Mouse (Mus musculus) CH12.LX (cell line): ENCODE data around the gene Hecw2. TPM values are rescaled to one million over a fixed set of nuclear protein-coding genes. Genes with fewer than 3 reads are reported as not detected.

ENCODE experiments used
- DNase-seq: peaks from one replicate; pipeline ENCODE4 v3.0.0-alpha.2; 2013; ENCODE audit errors: extremely low read depth
- H3K27ac ChIP-seq: 2 replicates; pipeline ENCODE4 v1.5.1; 2012; ENCODE audit warnings: low read depth, mild to moderate bottlenecking, control low read depth, moderate library complexity; ENCODE audit not compliant: insufficient read depth
- H3K27me3 ChIP-seq: replicated peaks from 2 replicates; pipeline ENCODE3; 2012; ENCODE audit warnings: inconsistent platforms
- H3K36me3 ChIP-seq, 2 experiments: replicated peaks in 1 of 2; 2 replicates each; pipeline versions ENCODE3 to v1.6.1; 2012; ENCODE audit warnings: inconsistent platforms in 1 of 2, low read length in 1 of 2, mild to moderate bottlenecking in 1 of 2, mixed read lengths in 1 of 2, moderate library complexity in 1 of 2; ENCODE audit not compliant: control insufficient read depth in 1 of 2, insufficient read depth in 1 of 2
- H3K4me1 ChIP-seq, 2 experiments: 2 replicates each; pipeline ENCODE4 v1.6.1; 2012; ENCODE audit warnings: inconsistent platforms in 1 of 2, moderate library complexity in 1 of 2; ENCODE audit not compliant: insufficient read depth in 2 of 2, control insufficient read depth in 1 of 2
- H3K4me2 ChIP-seq: 2 replicates; pipeline ENCODE4 v1.6.1; 2012; ENCODE audit warnings: low read depth, mild to moderate bottlenecking, control low read depth; ENCODE audit not compliant: poor library complexity, insufficient read depth, severe bottlenecking
- H3K4me3 ChIP-seq, 3 experiments: fragments of 150-350 bp in 1 of 3; sonication (generic) in 1 of 3; replicated peaks in 1 of 3; 2 replicates each; pipeline versions ENCODE3 to v1.5.1; 2011 to 2012; ENCODE audit warnings: low read depth in 2 of 3, low read length in 2 of 3, mild to moderate bottlenecking in 2 of 3, moderate library complexity in 2 of 3, control low read depth in 1 of 3, improper control_type of control experiment in 1 of 3, inconsistent platforms in 1 of 3, mixed read lengths in 1 of 3; ENCODE audit not compliant: poor library complexity in 1 of 3
- H3K79me2 ChIP-seq: replicated peaks from 2 replicates; pipeline ENCODE4 v1.6.1; 2012; ENCODE audit warnings: mild to moderate bottlenecking, moderate library complexity; ENCODE audit not compliant: control insufficient read depth, poor library complexity, insufficient read depth, severe bottlenecking; ENCODE audit errors: extremely low read depth
- H3K9ac ChIP-seq: 2 replicates; pipeline ENCODE4 v1.6.1; 2012; ENCODE audit warnings: low read depth, mild to moderate bottlenecking, control low read depth, moderate library complexity; ENCODE audit not compliant: insufficient read depth
- H3K9me3 ChIP-seq: replicated peaks from 2 replicates; pipeline ENCODE3; 2012; ENCODE audit warnings: low read length, inconsistent platforms, mixed read lengths
- CHD2 ChIP-seq: IDR thresholded peaks from 2 replicates; pipeline ENCODE4 v1.6.1; 2011; ENCODE audit warnings: low read length, improper control_type of control experiment
- E2F4 ChIP-seq: IDR thresholded peaks from 2 replicates; pipeline ENCODE4 v1.6.1; 2011; ENCODE audit warnings: low read depth, low read length, improper control_type of control experiment; ENCODE audit not compliant: insufficient replicate concordance
- ELF1 ChIP-seq: IDR thresholded peaks from 2 replicates; pipeline ENCODE4 v1.6.1; 2014; ENCODE audit warnings: low read depth, mild to moderate bottlenecking, inconsistent platforms, low read length, improper control_type of control experiment
- HCFC1 ChIP-seq: IDR thresholded peaks from 2 replicates; pipeline ENCODE4 v1.6.1; 2012; ENCODE audit warnings: low read depth, mild to moderate bottlenecking, inconsistent platforms, low read length, improper control_type of control experiment
- IRF4 ChIP-seq: IDR thresholded peaks from 2 replicates; pipeline ENCODE4 v1.6.1; 2014; ENCODE audit warnings: low read depth, mild to moderate bottlenecking, inconsistent platforms, low read length, improper control_type of control experiment
- JUND ChIP-seq: conservative IDR thresholded peaks from 2 replicates; pipeline ENCODE4 v1.6.1; 2011; ENCODE audit warnings: low read depth, low read length, improper control_type of control experiment
- KAT2A ChIP-seq: IDR thresholded peaks from 2 replicates; pipeline ENCODE4 v1.6.1; 2012; ENCODE audit warnings: low read length, improper control_type of control experiment, inconsistent platforms; ENCODE audit not compliant: insufficient replicate concordance
- MYC ChIP-seq: IDR thresholded peaks from 2 replicates; pipeline ENCODE4 v1.6.1; 2011; ENCODE audit warnings: low read depth, mild to moderate bottlenecking, improper control_type of control experiment, low read length
- PAX5 ChIP-seq: IDR thresholded peaks from 2 replicates; pipeline ENCODE4 v1.6.1; 2012; ENCODE audit warnings: low read length, inconsistent platforms, mixed read lengths
- POLR2AphosphoS2 ChIP-seq: IDR thresholded peaks from 2 replicates; pipeline ENCODE4 v1.6.1; 2011; ENCODE audit warnings: low read depth, low read length, improper control_type of control experiment
- RAD21 ChIP-seq: IDR thresholded peaks from 2 replicates; pipeline ENCODE4 v1.6.1; 2011; ENCODE audit warnings: low read depth, mild to moderate bottlenecking, low read length, improper control_type of control experiment, moderate library complexity
- SMC3 ChIP-seq: IDR thresholded peaks from 2 replicates; pipeline ENCODE4 v1.6.1; 2011; ENCODE audit warnings: low read depth, low read length, improper control_type of control experiment
- USF2 ChIP-seq: conservative IDR thresholded peaks from 2 replicates; pipeline ENCODE4 v1.6.1; 2011; ENCODE audit warnings: low read depth, low read length, improper control_type of control experiment
- ZKSCAN1 ChIP-seq: IDR thresholded peaks from 2 replicates; pipeline ENCODE4 v1.6.1; 2012; ENCODE audit warnings: low read depth, inconsistent platforms, low read length, improper control_type of control experiment, borderline replicate concordance
- ZMIZ1 ChIP-seq: IDR thresholded peaks from 2 replicates; pipeline ENCODE4 v1.6.1; 2012; ENCODE audit warnings: low read depth, mild to moderate bottlenecking, inconsistent platforms, low read length, improper control_type of control experiment
- dilution Hi-C: fragments of 300-500 bp; cut with MboI; formaldehyde crosslinking; loops from 2 replicates; pipeline ENCODE4 v1.14.3; 2020; ENCODE audit warnings: low sequenced_read_pairs; ENCODE audit not compliant: extremely low pct_unique_long_range_greater_than_20kb, extremely low pct_ligation_motif_present
- in situ Hi-C: fragments of 300-500 bp; cut with MboI; formaldehyde crosslinking; loops from 3 replicates; pipeline ENCODE4 v1.14.3; 2019; ENCODE audit warnings: low sequenced_read_pairs, low pct_ligation_motif_present, low pct_unique_long_range_greater_than_20kb, mixed read lengths
- polyA plus RNA-seq: library from polyadenylated mRNA; unstranded; fragments of >175 nt; gene quantifications from 2 replicates; pipeline ENCODE4 v1.2.1, GENCODE M21; 2012; ENCODE audit warnings: low read depth; ENCODE audit not compliant: insufficient read length
- total RNA-seq, 2 experiments: library from RNA; depleted of rRNA; stranded (reverse); fragments of 300-350 nt in 1 of 2; fragments of >200 nt in 1 of 2; gene quantifications; 2 replicates each; pipeline ENCODE4 v1.2.3; 2012 to 2014

The Hecw2 gene
- total and polyA plus RNA-seq, 3 experiments, result 0.05 to 0.59 (median 0.14) TPM

- Histone ChIP-seq H3K4me2 (no peak overlapping the region), H3K36me3 (no peaks in the 10 kb centered on the region), H3K4me1 (peaks cover 0 to 8% of the 10 kb centered on the region in 2 experiments; a peak in 2 of 4 replicates), H3K9me3 (no peaks in the 10 kb centered on the region), H3K27ac (no peak overlapping the region)
- in situ Hi-C loops, result no loop called here
- no peak for TF ChIP-seq POLR2AphosphoS2
- no peak for TF ChIP-seq ZMIZ1
- no peak for TF ChIP-seq KAT2A
- TF ChIP-seq SMC3, result no peak
- TF ChIP-seq CHD2, result no peak
- TF ChIP-seq HCFC1, result no peak
- no peak for TF ChIP-seq USF2
- TF ChIP-seq ZKSCAN1, result no peak
- no peak for TF ChIP-seq PAX5
- no peak for TF ChIP-seq RAD21
- no peak for TF ChIP-seq MYC
- no peak for TF ChIP-seq IRF4
- TF ChIP-seq, all 38 proteins: peak for 0
- Histone ChIP-seq H3K4me3 (no peak overlapping the region), H3K27me3 (no peaks in the 10 kb centered on the region), H3K9ac (no peak overlapping the region), H3K79me2 (no peaks in the 10 kb centered on the region)
- no peak for DNase-seq
- dilution Hi-C loops, result no loop called here
These were observed 253.4 kb downstream of the Hecw2 start for GRCm38 (mm10) chr1:53941528-53941927.

- H3K9me3 ChIP-seq, result no peaks in the 10 kb centered on the region
- DNase-seq, result no peak
- in situ Hi-C loops, result no loop called here
- peaks cover 0 to 5% of the 10 kb centered on the region in 2 experiments; a peak in 2 of 4 replicates for H3K4me1 ChIP-seq
- H3K27ac ChIP-seq, result no peak overlapping the region
- no peaks in the 10 kb centered on the region for H3K27me3 ChIP-seq
- H3K36me3 ChIP-seq, result no peaks in the 10 kb centered on the region
- dilution Hi-C loops, result no loop called here
- no peak overlapping the region for H3K9ac ChIP-seq
- TF ChIP-seq ELF1 (no peak), E2F4 (no peak), JUND (no peak), ZKSCAN1 (no peak)
- no peak overlapping the region for H3K4me3 ChIP-seq
- H3K79me2 ChIP-seq, result no peaks in the 10 kb centered on the region
- no peak overlapping the region for H3K4me2 ChIP-seq
These were observed 254.5 kb downstream of the Hecw2 start for GRCm38 (mm10) chr1:53940268-53941017.
